Mouse (Mus musculus): ENCODE results near the gene Atraid. TPM values are rescaled to one million over a fixed set of nuclear protein-coding genes. Genes with fewer than 3 reads are reported as not detected.

The Atraid gene
- total and polyA plus RNA-seq, 2 experiments from 2014 or later = 152 to 243 TPM

DNA sequence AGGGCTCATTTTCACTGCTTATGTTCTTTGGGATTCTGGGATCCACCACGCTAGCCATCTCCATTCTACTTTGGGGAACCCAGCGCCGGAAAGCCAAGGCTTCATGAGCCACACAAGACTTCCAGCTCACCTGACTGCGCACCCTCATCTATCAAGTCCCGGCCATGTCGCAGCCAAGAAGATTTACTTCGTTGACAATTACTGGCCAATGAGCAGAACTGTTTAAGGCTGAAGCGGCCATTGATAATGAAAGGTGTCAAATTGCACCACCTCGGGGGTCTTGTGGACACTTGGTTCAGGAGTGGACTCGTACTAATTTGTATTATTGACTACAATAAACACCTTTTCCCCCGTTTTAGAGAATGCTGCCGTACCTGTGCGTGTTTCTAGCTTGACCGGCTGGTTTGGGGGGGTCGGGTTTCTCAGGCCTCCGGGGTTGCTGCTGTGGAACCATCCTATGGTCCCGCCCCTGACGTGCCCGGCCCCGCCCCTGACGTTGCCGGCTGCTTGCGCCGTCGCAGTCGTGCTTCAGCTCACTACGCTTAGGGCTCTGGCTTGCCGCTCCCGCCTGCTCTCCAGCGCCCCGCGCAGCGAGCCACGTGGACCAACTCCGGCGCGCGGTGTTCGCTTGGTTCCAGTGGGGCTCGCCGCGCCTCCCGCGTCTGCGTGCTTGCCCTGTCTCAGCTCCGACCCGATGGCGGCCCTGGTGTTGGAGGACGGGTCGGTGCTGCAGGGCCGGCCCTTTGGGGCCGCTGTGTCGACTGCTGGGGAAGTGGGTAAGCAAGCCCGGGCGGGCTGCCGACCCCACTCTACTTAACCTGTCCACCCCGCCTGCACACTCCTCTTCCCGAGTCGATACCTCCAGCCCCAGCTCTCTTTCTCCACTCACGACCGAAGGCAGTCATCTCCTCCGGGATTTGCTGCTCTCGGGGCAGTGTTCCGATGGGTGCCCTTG lies 6.4 kb downstream of the Atraid start, which contains the start of gene Cad:
Gene Cad (plus strand): TSS at position 520 of the 955 bp plus-strand sequence.
- Histone ChIP-seq H3K36me3 (ENCODE audit: insufficient read depth) (peaks cover 11% of the 10 kb centered on the region), H3K4me1 (ENCODE audit: insufficient read depth) (peaks cover 8% of the 10 kb centered on the region; the same call in 1 of the 2 replicates), H3K4me3 (ENCODE audit: low read depth, low read length) (peak within 1 kb of the TSS; percentile 67), H3K9ac (peak within 1 kb of the TSS; percentile 70), H3K27ac (ENCODE audit: low read depth, low read length) (no peak within 1 kb of the TSS; the same call in 1 of the 2 replicates), H3K27me3 (ENCODE audit: insufficient read depth, low read length) (no peaks in the 10 kb centered on the region), H3K9me3 (ENCODE audit: low read length) (no peaks in the 10 kb centered on the region), H3K4me2 (ENCODE audit: low read depth) (peak within 1 kb of the TSS; percentile 96)
- peak; percentile 57 for TF ChIP-seq CTCF (IDR thresholded peaks at IDR 0.05; ENCODE audit: low read depth)
- DNase-seq = peak; percentile 93
- peak; percentile 100 for ATAC-seq
- under 1% methylated on average over 63 of the region's 64 CpGs for WGBS

DNA sequence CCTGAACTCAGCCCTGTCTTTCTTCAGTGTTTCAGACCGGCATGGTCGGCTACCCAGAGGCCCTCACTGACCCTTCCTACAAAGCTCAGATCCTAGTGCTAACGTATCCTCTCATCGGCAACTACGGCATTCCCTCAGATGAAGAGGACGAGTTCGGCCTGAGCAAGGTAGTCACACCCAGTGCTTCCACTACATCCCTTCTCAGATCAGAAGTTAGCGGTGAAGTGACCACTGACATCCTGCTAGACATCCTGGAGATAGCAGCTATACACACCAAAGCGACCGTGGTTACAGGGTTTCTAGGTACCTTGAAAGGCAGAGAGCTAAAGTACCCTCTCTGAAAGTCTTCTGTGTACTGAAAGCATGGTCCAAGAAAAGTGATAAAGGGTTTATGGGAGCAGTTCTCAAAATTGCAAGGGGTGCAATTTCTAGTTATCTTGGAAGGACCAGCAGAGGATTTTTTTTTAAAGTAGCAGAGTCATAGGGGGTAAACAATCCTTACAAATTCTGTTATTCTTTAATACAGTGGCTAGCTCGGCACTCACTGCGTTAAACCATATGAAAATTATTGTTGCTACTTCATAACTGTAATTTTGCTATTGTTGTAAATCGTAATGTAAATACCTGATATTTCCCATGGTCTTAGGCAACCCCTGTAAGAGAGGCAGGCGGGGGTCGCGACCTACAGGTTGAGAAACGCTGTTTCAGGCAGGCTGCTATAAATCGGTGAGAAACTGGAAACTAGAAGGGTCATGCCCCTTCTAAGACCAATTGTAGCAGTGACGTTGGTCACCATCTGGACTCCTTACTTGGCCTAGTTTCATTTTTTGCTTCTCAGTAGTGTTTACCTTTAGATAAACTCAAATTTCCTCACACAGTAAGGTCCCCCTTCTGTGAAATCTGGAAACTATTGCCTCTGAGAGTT lies 7.4 kb downstream of the Atraid start:
- DNase-seq = peak; percentile 34
- Histone ChIP-seq H3K9ac (peak overlapping the region; percentile 70), H3K9me3 (ENCODE audit: low read length) (no peaks in the 10 kb centered on the region), H3K36me3 (ENCODE audit: insufficient read depth) (peaks cover 21% of the 10 kb centered on the region), H3K4me2 (ENCODE audit: low read depth) (peak overlapping the region; percentile 96), H3K27me3 (ENCODE audit: insufficient read depth, low read length) (no peaks in the 10 kb centered on the region), H3K4me1 (ENCODE audit: insufficient read depth) (peaks cover 8% of the 10 kb centered on the region; the same call in 1 of the 2 replicates), H3K27ac (ENCODE audit: low read depth, low read length) (no peak overlapping the region), H3K4me3 (ENCODE audit: low read depth, low read length) (peak overlapping the region; percentile 67)
- no peak for TF ChIP-seq CTCF (IDR thresholded peaks at IDR 0.05; ENCODE audit: low read depth)
- WGBS = 26% methylated on average over 19 of the region's 19 CpGs
- no peak for ATAC-seq

DNA sequence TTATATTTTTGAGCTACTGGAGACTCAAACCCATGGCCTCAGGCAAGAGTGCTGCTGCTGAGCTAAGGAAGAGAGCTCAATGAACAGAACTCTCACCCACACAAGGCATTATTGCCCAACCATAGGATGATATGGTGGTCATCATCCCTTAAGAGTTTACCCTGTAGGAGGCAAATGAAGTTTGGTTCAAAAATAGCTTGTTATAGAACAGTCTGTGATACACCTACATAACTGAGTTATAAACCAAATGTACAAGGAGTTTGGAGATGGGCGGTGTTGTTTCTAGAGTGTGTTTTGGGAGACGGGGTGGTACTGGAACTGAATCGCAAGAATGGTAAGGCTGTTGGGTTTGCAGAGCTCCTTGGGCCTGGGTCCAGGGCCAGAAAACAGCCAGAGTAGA lies 21.7 kb downstream of the Atraid start:
- ATAC-seq (no peak), DNase-seq (no peak)
- Histone ChIP-seq H3K4me1 (ENCODE audit: insufficient read depth) (no peaks in the 10 kb centered on the region), H3K9ac (no peak overlapping the region), H3K27ac (ENCODE audit: low read depth, low read length) (no peak overlapping the region), H3K9me3 (ENCODE audit: low read length) (no peaks in the 10 kb centered on the region), H3K4me2 (ENCODE audit: low read depth) (no peak overlapping the region), H3K27me3 (ENCODE audit: insufficient read depth, low read length) (no peaks in the 10 kb centered on the region), H3K4me3 (ENCODE audit: low read depth, low read length) (no peak overlapping the region), H3K36me3 (ENCODE audit: insufficient read depth) (peaks cover 71% of the 10 kb centered on the region)
- WGBS = 91% methylated on average over 3 of the region's 3 CpGs
- no peak for TF ChIP-seq CTCF (IDR thresholded peaks at IDR 0.05; ENCODE audit: low read depth)

DNA sequence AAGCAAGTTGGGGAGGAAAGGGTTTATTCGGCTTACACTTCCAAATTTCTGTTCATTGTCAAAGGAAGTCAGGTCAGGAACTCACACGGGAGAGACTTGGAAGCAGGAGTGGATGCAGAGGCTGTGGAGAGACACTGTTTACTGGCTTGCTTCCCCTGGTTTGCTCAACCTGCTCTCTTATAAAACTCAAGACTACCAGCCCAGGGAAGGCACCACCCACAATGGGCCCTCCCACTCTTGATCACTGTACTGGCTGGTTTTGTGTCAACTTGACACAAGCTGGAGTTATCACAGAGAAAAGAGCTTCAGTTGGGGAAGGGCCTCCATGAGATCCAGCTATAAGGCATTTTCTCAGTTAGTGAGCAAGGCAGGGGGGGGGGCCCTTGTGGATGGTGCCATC lies 22.9 kb downstream of the Atraid start:
- Histone ChIP-seq H3K4me3 (ENCODE audit: low read depth, low read length) (no peak overlapping the region), H3K27me3 (ENCODE audit: insufficient read depth, low read length) (no peaks in the 10 kb centered on the region), H3K4me1 (ENCODE audit: insufficient read depth) (no peaks in the 10 kb centered on the region), H3K27ac (ENCODE audit: low read depth, low read length) (no peak overlapping the region), H3K36me3 (ENCODE audit: insufficient read depth) (peaks cover 83% of the 10 kb centered on the region), H3K9me3 (ENCODE audit: low read length) (no peaks in the 10 kb centered on the region), H3K9ac (no peak overlapping the region), H3K4me2 (ENCODE audit: low read depth) (no peak overlapping the region)
- no peak for ATAC-seq
- no peak for TF ChIP-seq CTCF (IDR thresholded peaks at IDR 0.05; ENCODE audit: low read depth)
- DNase-seq = no peak
- 94% methylated on average over 2 of the region's 2 CpGs for WGBS

DNA sequence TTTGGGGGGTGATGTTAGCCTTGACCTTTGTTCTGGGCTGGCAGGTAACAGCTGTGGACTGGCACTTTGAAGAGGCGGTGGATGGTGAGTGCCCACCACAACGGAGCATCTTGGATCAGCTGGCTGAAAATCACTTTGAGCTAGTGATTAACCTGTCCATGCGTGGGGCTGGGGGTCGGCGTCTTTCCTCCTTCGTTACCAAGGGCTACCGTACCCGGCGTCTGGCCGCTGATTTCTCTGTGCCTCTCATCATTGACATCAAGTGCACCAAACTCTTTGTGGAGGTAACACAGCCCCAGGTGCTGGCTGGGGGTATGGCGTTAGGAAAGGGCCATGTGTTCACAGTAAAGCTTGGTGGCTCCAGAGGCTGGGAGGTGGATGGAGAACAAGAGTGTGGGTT lies 23.7 kb downstream of the Atraid start:
- H3K9me3 ChIP-seq (ENCODE audit: low read length) = no peaks in the 10 kb centered on the region
- ATAC-seq = no peak

DNA sequence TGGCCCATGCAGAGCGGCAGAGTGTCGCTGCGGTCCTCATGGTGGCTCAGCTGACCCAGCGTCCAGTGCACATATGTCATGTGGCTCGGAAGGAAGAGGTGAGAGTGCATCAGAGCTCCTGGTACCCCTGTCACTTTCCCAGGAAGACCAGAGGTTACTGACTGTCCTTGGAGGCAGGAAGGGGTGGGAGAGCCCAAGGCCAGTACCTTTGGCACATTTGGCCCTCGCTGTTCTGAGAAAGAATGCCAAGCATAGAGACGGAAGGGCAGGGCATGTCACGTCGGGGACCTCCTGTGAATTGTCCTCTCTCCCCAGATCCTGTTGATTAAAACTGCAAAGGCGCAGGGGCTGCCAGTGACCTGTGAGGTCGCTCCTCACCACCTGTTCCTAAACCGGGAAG lies 25.1 kb downstream of the Atraid start:
- Histone ChIP-seq H3K36me3 (ENCODE audit: insufficient read depth) (peaks cover 85% of the 10 kb centered on the region), H3K9me3 (ENCODE audit: low read length) (no peaks in the 10 kb centered on the region), H3K4me2 (ENCODE audit: low read depth) (no peak overlapping the region), H3K9ac (no peak overlapping the region), H3K27me3 (ENCODE audit: insufficient read depth, low read length) (no peaks in the 10 kb centered on the region), H3K4me1 (ENCODE audit: insufficient read depth) (no peaks in the 10 kb centered on the region), H3K27ac (ENCODE audit: low read depth, low read length) (no peak overlapping the region), H3K4me3 (ENCODE audit: low read depth, low read length) (no peak overlapping the region)
- no peak for TF ChIP-seq CTCF (IDR thresholded peaks at IDR 0.05; ENCODE audit: low read depth)
- ATAC-seq (no peak), DNase-seq (no peak)
- 95% methylated on average over 12 of the region's 12 CpGs for WGBS

More for the DNA sequence above, 23.7 kb downstream of the Atraid start:
- no peak for TF ChIP-seq CTCF (IDR thresholded peaks at IDR 0.05; ENCODE audit: low read depth)
- DNase-seq = no peak
- H3K4me3 ChIP-seq (ENCODE audit: low read depth, low read length) = no peak overlapping the region
- no peaks in the 10 kb centered on the region for H3K4me1 ChIP-seq (ENCODE audit: insufficient read depth)
- H3K4me2 ChIP-seq (ENCODE audit: low read depth) = no peak overlapping the region
- 96% methylated on average over 11 of the region's 11 CpGs for WGBS
- no peaks in the 10 kb centered on the region for H3K27me3 ChIP-seq (ENCODE audit: insufficient read depth, low read length)
- H3K27ac ChIP-seq (ENCODE audit: low read depth, low read length) = no peak overlapping the region
- no peak overlapping the region for H3K9ac ChIP-seq
- H3K36me3 ChIP-seq (ENCODE audit: insufficient read depth) = peaks cover 85% of the 10 kb centered on the region

Data from forebrain, postnatal 0 days (tissue).